Mouse (Mus musculus): ENCODE data around the gene Mab21l1. TPM values are rescaled to one million over a fixed set of nuclear protein-coding genes. Genes with fewer than 3 reads are reported as not detected.

Mab21l1 gene
- polyA plus RNA-seq, 1 experiment from 2014 or later, result 13.0 TPM

GRCm38 (mm10) chr3:55781429-55782055 is 768 bp upstream of the Mab21l1 start:
- WGBS, result 43% methylated on average over 5 of the region's 5 CpGs
- no peak for ATAC-seq
- no peak overlapping the region for H3K27ac ChIP-seq
- H3K9me3 ChIP-seq, result no peaks in the 10 kb centered on the region
- no peak overlapping the region for H3K9ac ChIP-seq
- H3K4me2 ChIP-seq (replicated peaks), result no peak overlapping the region
- no peaks in the 10 kb centered on the region for H3K36me3 ChIP-seq
- peaks cover 45% of the 10 kb centered on the region for H3K27me3 ChIP-seq (replicated peaks)
- H3K4me1 ChIP-seq (replicated peaks), result peaks cover 8% of the 10 kb centered on the region
- no peak overlapping the region for H3K4me3 ChIP-seq (replicated peaks)

- Histone ChIP-seq H3K9me3 (no peaks in the 10 kb centered on the region), H3K9ac (0 out of 2 replicates have a peak overlapping the region, but pooled peaks have one; percentile 3), H3K27me3 (replicated peaks) (peaks cover 48% of the 10 kb centered on the region), H3K4me2 (replicated peaks) (peak overlapping the region; percentile 41), H3K27ac (no peak overlapping the region), H3K36me3 (no peaks in the 10 kb centered on the region), H3K4me1 (replicated peaks) (peaks cover 12% of the 10 kb centered on the region), H3K4me3 (replicated peaks) (peak overlapping the region; percentile 27)
- 23% methylated on average over 22 of the region's 22 CpGs for WGBS
- no peak for ATAC-seq
Measured at GRCm38 (mm10) chr3:55782771-55783170, 461 bp downstream of the Mab21l1 start.

GRCm38 (mm10) chr3:55783171-55784081 is 1.1 kb downstream of the Mab21l1 start:
- Histone ChIP-seq H3K4me3 (replicated peaks) (peak overlapping the region; percentile 27), H3K9me3 (no peaks in the 10 kb centered on the region), H3K4me1 (replicated peaks) (peaks cover 12% of the 10 kb centered on the region), H3K36me3 (no peaks in the 10 kb centered on the region), H3K4me2 (replicated peaks) (peak overlapping the region; percentile 41), H3K27ac (no peak overlapping the region; the same call in 1 of the 2 replicates), H3K27me3 (replicated peaks) (peaks cover 48% of the 10 kb centered on the region), H3K9ac (peak overlapping the region; percentile 3; the same call in 1 of the 2 replicates)
- ATAC-seq, result no peak
- WGBS, result 35% methylated on average over 45 of the region's 45 CpGs

- H3K27me3 ChIP-seq (replicated peaks), result peaks cover 46% of the 10 kb centered on the region
- H3K4me1 ChIP-seq (replicated peaks), result peaks cover 12% of the 10 kb centered on the region
- H3K9ac ChIP-seq, result no peak overlapping the region
- no peak overlapping the region for H3K27ac ChIP-seq
- H3K9me3 ChIP-seq, result no peaks in the 10 kb centered on the region
- WGBS, result 37% methylated on average over 7 of the region's 7 CpGs
- H3K4me2 ChIP-seq (replicated peaks), result peak overlapping the region; percentile 41; the same call in 1 of the 2 replicates
- H3K4me3 ChIP-seq (replicated peaks), result 0 out of 2 replicates have a peak overlapping the region, but pooled peaks have one; percentile 2
- ATAC-seq, result no peak
- H3K36me3 ChIP-seq, result no peaks in the 10 kb centered on the region
Measured at GRCm38 (mm10) chr3:55784101-55784500, 1.8 kb downstream of the Mab21l1 start.

GRCm38 (mm10) chr3:55785266-55785980 is 3.1 kb downstream of the Mab21l1 start:
- Histone ChIP-seq H3K27me3 (replicated peaks) (peaks cover 37% of the 10 kb centered on the region), H3K9me3 (no peaks in the 10 kb centered on the region), H3K4me2 (replicated peaks) (no peak overlapping the region), H3K4me1 (replicated peaks) (peaks cover 7% of the 10 kb centered on the region; the same call in 1 of the 2 replicates), H3K27ac (no peak overlapping the region), H3K4me3 (replicated peaks) (no peak overlapping the region), H3K9ac (no peak overlapping the region), H3K36me3 (no peaks in the 10 kb centered on the region)
- ATAC-seq, result no peak
- WGBS, result 74% methylated on average over 4 of the region's 4 CpGs

- ATAC-seq, result no peak
- no peak overlapping the region for H3K27ac ChIP-seq
- H3K9me3 ChIP-seq, result no peaks in the 10 kb centered on the region
- H3K36me3 ChIP-seq, result no peaks in the 10 kb centered on the region
- peaks cover 30% of the 10 kb centered on the region for H3K27me3 ChIP-seq (replicated peaks)
- no peak overlapping the region for H3K4me3 ChIP-seq (replicated peaks)
- WGBS, result 58% methylated on average over 3 of the region's 3 CpGs
- no peak overlapping the region for H3K9ac ChIP-seq
- no peak overlapping the region for H3K4me2 ChIP-seq (replicated peaks)
- 0 out of 2 replicates have a peak, but pooled peaks cover 4% of the 10 kb centered on the region for H3K4me1 ChIP-seq (replicated peaks)
Measured at GRCm38 (mm10) chr3:55785981-55786725, 3.8 kb downstream of the Mab21l1 start.

GRCm38 (mm10) chr3:55786835-55787486 is 4.7 kb downstream of the Mab21l1 start:
- Histone ChIP-seq H3K4me1 (replicated peaks) (0 out of 2 replicates have a peak, but pooled peaks cover 4% of the 10 kb centered on the region), H3K27ac (peak overlapping the region; percentile 32; the same call in 1 of the 2 replicates), H3K9ac (peak overlapping the region; percentile 45; the same call in 1 of the 2 replicates), H3K36me3 (no peaks in the 10 kb centered on the region), H3K9me3 (no peaks in the 10 kb centered on the region), H3K27me3 (replicated peaks) (peaks cover 22% of the 10 kb centered on the region), H3K4me2 (replicated peaks) (peak overlapping the region; percentile 83), H3K4me3 (replicated peaks) (peak overlapping the region; percentile 42)
- WGBS, result 42% methylated on average over 17 of the region's 17 CpGs
- ATAC-seq, result no peak

- Histone ChIP-seq H3K36me3 (no peaks in the 10 kb centered on the region), H3K4me2 (replicated peaks) (peak overlapping the region; percentile 83), H3K27ac (peak overlapping the region; percentile 32; the same call in 1 of the 2 replicates), H3K27me3 (replicated peaks) (peaks cover 18% of the 10 kb centered on the region), H3K9ac (peak overlapping the region; percentile 45; the same call in 1 of the 2 replicates), H3K4me3 (replicated peaks) (peak overlapping the region; percentile 42), H3K4me1 (replicated peaks) (0 out of 2 replicates have a peak, but pooled peaks cover 4% of the 10 kb centered on the region), H3K9me3 (no peaks in the 10 kb centered on the region)
- 3% methylated on average over 54 of the region's 54 CpGs for WGBS
- ATAC-seq, result peak; percentile 77
Measured at GRCm38 (mm10) chr3:55787487-55788213, 5.3 kb downstream of the Mab21l1 start.

- Histone ChIP-seq H3K4me1 (replicated peaks) (0 out of 2 replicates have a peak, but pooled peaks cover 4% of the 10 kb centered on the region), H3K36me3 (no peaks in the 10 kb centered on the region), H3K4me3 (replicated peaks) (no peak overlapping the region), H3K27ac (no peak overlapping the region), H3K9ac (no peak overlapping the region), H3K27me3 (replicated peaks) (peaks cover 15% of the 10 kb centered on the region), H3K9me3 (no peaks in the 10 kb centered on the region), H3K4me2 (replicated peaks) (peak overlapping the region; percentile 83)
- ATAC-seq, result no peak
- 26% methylated on average over 4 of the region's 4 CpGs for WGBS
Measured at GRCm38 (mm10) chr3:55788214-55788586, 5.9 kb downstream of the Mab21l1 start.

GRCm38 (mm10) chr3:55788621-55789201 is 6.4 kb downstream of the Mab21l1 start:
- H3K9me3 ChIP-seq, result no peaks in the 10 kb centered on the region
- no peak overlapping the region for H3K4me3 ChIP-seq (replicated peaks)
- H3K27me3 ChIP-seq (replicated peaks), result peaks cover 10% of the 10 kb centered on the region
- H3K4me1 ChIP-seq (replicated peaks), result 0 out of 2 replicates have a peak, but pooled peaks cover 4% of the 10 kb centered on the region
- no peak overlapping the region for H3K9ac ChIP-seq
- no peak overlapping the region for H3K4me2 ChIP-seq (replicated peaks)
- no peak overlapping the region for H3K27ac ChIP-seq
- 52% methylated on average over 5 of the region's 5 CpGs for WGBS
- no peak for ATAC-seq
- no peaks in the 10 kb centered on the region for H3K36me3 ChIP-seq

Data from intestine, embryonic 15.5 days (tissue).